Mouse (Mus musculus): ENCODE measurements around the gene Aqp6. TPM values are rescaled to one million over a fixed set of nuclear protein-coding genes. Genes with fewer than 3 reads are reported as not detected.

Gene Aqp6
- not detected in 2 replicates for polyA plus RNA-seq (2015; fragmentation: Nextera tagmentation; extraction: Ambion mirVana)

GRCm38 (mm10) chr15:99600986-99601822 is at the start of gene Aqp6:
Aqp6 (plus strand) TSS chr15:99601400.

GRCm38 (mm10) chr15:99578802-99579485 is 22.3 kb upstream of the Aqp6 start, which contains the start of gene Aqp2:
Aqp2 (plus strand) TSS chr15:99579055.

GRCm38 (mm10) chr15:99590429-99591084 is 10.6 kb upstream of the Aqp6 start, which contains the start of gene Aqp5:
Aqp5 (plus strand) TSS chr15:99590782.

GRCm38 (mm10) chr15:99651163-99651872 is 50.1 kb downstream of the Aqp6 start, which contains the start of gene Racgap1:
Racgap1 (minus strand) TSS chr15:99651656.

Other genes with a start within 250 kb of the Aqp6 start
- 9.2 and 11.1 TPM in 2 replicates for gene Fmnl3, start 230.9 kb upstream of the Aqp6 start, polyA plus RNA-seq (2015; fragmentation: Nextera tagmentation; extraction: Ambion mirVana)
- gene Tmbim6, start 208.5 kb upstream of the Aqp6 start, polyA plus RNA-seq (2015; fragmentation: Nextera tagmentation; extraction: Ambion mirVana): 172 and 228 TPM in 2 replicates
- gene Nckap5l, start 143.7 kb upstream of the Aqp6 start, polyA plus RNA-seq (2015; fragmentation: Nextera tagmentation; extraction: Ambion mirVana): 6.8 and 7.2 TPM in 2 replicates
- 11.0 and 11.6 TPM in 2 replicates for gene Bcdin3d, start 126.7 kb upstream of the Aqp6 start, polyA plus RNA-seq (2015; fragmentation: Nextera tagmentation; extraction: Ambion mirVana)
- not detected in 2 replicates for gene Faim2, start 73.2 kb upstream of the Aqp6 start, polyA plus RNA-seq (2015; fragmentation: Nextera tagmentation; extraction: Ambion mirVana)
- gene Aqp2, start 22.3 kb upstream of the Aqp6 start, polyA plus RNA-seq (2015; fragmentation: Nextera tagmentation; extraction: Ambion mirVana): 0.19 TPM in 1 of 2 replicates, not detected in the other
- gene Aqp5, start 10.6 kb upstream of the Aqp6 start, polyA plus RNA-seq (2015; fragmentation: Nextera tagmentation; extraction: Ambion mirVana): 0.22 TPM in 1 of 2 replicates, not detected in the other
- 24.8 and 27.4 TPM in 2 replicates for gene Racgap1, start 50.3 kb downstream of the Aqp6 start, polyA plus RNA-seq (2015; fragmentation: Nextera tagmentation; extraction: Ambion mirVana)
- gene Asic1, start 69.0 kb downstream of the Aqp6 start, polyA plus RNA-seq (2015; fragmentation: Nextera tagmentation; extraction: Ambion mirVana): 0.63 and 0.87 TPM in 2 replicates
- gene Smarcd1, start 100.7 kb downstream of the Aqp6 start, polyA plus RNA-seq (2015; fragmentation: Nextera tagmentation; extraction: Ambion mirVana): 8.8 and 10.3 TPM in 2 replicates
- gene Gm17349, start 104.1 kb downstream of the Aqp6 start, polyA plus RNA-seq (2015; fragmentation: Nextera tagmentation; extraction: Ambion mirVana): not detected in 2 replicates
- gene Gpd1, start 116.1 kb downstream of the Aqp6 start, polyA plus RNA-seq (2015; fragmentation: Nextera tagmentation; extraction: Ambion mirVana): 134 and 236 TPM in 2 replicates
- gene Cox14, start 124.2 kb downstream of the Aqp6 start, polyA plus RNA-seq (2015; fragmentation: Nextera tagmentation; extraction: Ambion mirVana): 330 and 351 TPM in 2 replicates
- 27.7 and 33.8 TPM in 2 replicates for gene Cers5, start 171.5 kb downstream of the Aqp6 start, polyA plus RNA-seq (2015; fragmentation: Nextera tagmentation; extraction: Ambion mirVana)